ENCODE assay signal across 19 mouse cellular contexts in the genomic region with DNA sequence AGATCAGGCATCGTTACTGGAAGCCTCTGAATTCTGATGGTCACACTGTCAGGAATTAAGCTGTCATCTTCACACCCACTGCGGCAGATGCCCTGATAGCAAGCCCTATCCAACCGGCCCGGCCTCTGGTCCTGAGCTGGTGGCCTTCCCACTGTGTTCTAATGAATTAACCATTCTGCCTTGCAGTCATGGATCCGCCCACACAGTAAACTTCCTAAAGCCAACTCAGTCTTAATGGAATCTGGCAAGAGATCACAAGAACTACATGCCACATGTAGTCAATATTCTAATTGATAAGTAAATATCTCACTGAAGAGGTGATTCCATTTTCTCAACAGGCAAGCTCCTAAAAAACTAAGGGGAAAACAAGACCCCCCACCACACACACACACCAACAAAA.
DNase-seq lines count a peak whose midpoint lies in the region; ATAC-seq and TF ChIP-seq lines count a peak whose summit lies in the region.
"Had no signal": no experiment of that assay in that cellular context is flagged by ENCODE, and none has a peak within 500 bp of the region (broad histone marks: within the 10 kb centered on the region; RNA-seq: fewer than 3 reads in every experiment).

No protein-coding gene starts in this region.

- TF ChIP-seq EP300 in stomach, postnatal 0 days (optimal IDR thresholded peaks at IDR 0.05) = no peak

- no peak overlapping the region for H3K4me2 ChIP-seq in heart, embryonic 12.5 days
- H3K4me2 ChIP-seq in kidney, embryonic 15.5 days = no peak overlapping the region
- no peak overlapping the region for H3K4me2 ChIP-seq in stomach, postnatal 0 days (replicated peaks; ENCODE audit: low read depth)
- H3K4me2 ChIP-seq: embryonic facial prominence, embryonic 13.5 days; forebrain, embryonic 13.5 days; heart, embryonic 13.5 days; hindbrain, embryonic 14.5 days had no signal

- H3K4me3 ChIP-seq in heart, embryonic 12.5 days = no peak overlapping the region
- H3K4me3 ChIP-seq in kidney, embryonic 15.5 days (replicated peaks) = no peak overlapping the region
- H3K4me3 ChIP-seq in stomach, postnatal 0 days (ENCODE audit: low read depth, low read length) = no peak overlapping the region
- H3K4me3 ChIP-seq: embryonic facial prominence, embryonic 10.5 days; embryonic facial prominence, embryonic 13.5 days; erythroblast, embryonic 14.5 days; forebrain, embryonic 10.5 days; forebrain, embryonic 13.5 days; heart, embryonic 13.5 days had no signal

- peak; percentile 57 for DNase-seq in heart, adult 11 months
- peak; percentile 19 for DNase-seq in kidney, adult 9 months
- peak; percentile 8 for DNase-seq in urinary bladder, postnatal 14 days (ENCODE audit: low spot score)
- DNase-seq in urinary bladder, adult 18-20 months (ENCODE audit: low spot score in 2 of 2) = no peak
- peak; percentile 19 for DNase-seq in stomach, postnatal 0 days (ENCODE audit: low spot score)
- DNase-seq in cerebellum, postnatal 25 days = no peak

- ATAC-seq in heart, embryonic 12.5 days (ENCODE audit: insufficient number of reproducible peaks, low FRiP score) = no peak
- no peak for ATAC-seq in kidney, embryonic 15.5 days (replicated peaks; ENCODE audit: low FRiP score)
- ATAC-seq in stomach, postnatal 0 days (ENCODE audit: low FRiP score, low TSS enrichment) = no peak
- ATAC-seq: forebrain, embryonic 13.5 days; forebrain, embryonic 16.5 days had no signal

- H3K27ac ChIP-seq in heart, embryonic 12.5 days (ENCODE audit: poor library complexity, severe bottlenecking) = no peak overlapping the region
- no peak overlapping the region for H3K27ac ChIP-seq in kidney, embryonic 15.5 days
- H3K27ac ChIP-seq in stomach, postnatal 0 days (replicated peaks) = no peak overlapping the region
- H3K27ac ChIP-seq: embryonic facial prominence, embryonic 10.5 days; embryonic facial prominence, embryonic 13.5 days; forebrain, embryonic 10.5 days; forebrain, embryonic 13.5 days; heart, embryonic 13.5 days; hindbrain, embryonic 14.5 days; hindbrain, postnatal 0 days had no signal

- H3K27me3 ChIP-seq in heart, embryonic 12.5 days (replicated peaks) = no peaks in the 10 kb centered on the region
- no peaks in the 10 kb centered on the region for H3K27me3 ChIP-seq in kidney, embryonic 15.5 days
- no peaks in the 10 kb centered on the region for H3K27me3 ChIP-seq in stomach, postnatal 0 days (ENCODE audit: control insufficient read depth, insufficient read depth, low read length)
- H3K27me3 ChIP-seq: CH12.LX; embryonic facial prominence, embryonic 13.5 days; forebrain, embryonic 13.5 days; heart, embryonic 13.5 days had no signal

- H3K4me1 ChIP-seq in heart, embryonic 12.5 days (replicated peaks) = peaks cover 9% of the 10 kb centered on the region
- peaks cover 8% of the 10 kb centered on the region for H3K4me1 ChIP-seq in kidney, embryonic 15.5 days
- no peaks in the 10 kb centered on the region for H3K4me1 ChIP-seq in stomach, postnatal 0 days (replicated peaks; ENCODE audit: control insufficient read depth, insufficient read depth)

- no peaks in the 10 kb centered on the region for H3K9me3 ChIP-seq in heart, embryonic 12.5 days (replicated peaks)
- no peaks in the 10 kb centered on the region for H3K9me3 ChIP-seq in kidney, embryonic 15.5 days (replicated peaks)
- H3K9me3 ChIP-seq in stomach, postnatal 0 days (ENCODE audit: control insufficient read depth, low read length) = no peaks in the 10 kb centered on the region
- H3K9me3 ChIP-seq: embryonic facial prominence, embryonic 10.5 days; embryonic facial prominence, embryonic 13.5 days; forebrain, embryonic 10.5 days; forebrain, embryonic 13.5 days; G1E; heart, embryonic 13.5 days had no signal

- TF ChIP-seq CTCF in stomach, postnatal 0 days (IDR thresholded peaks at IDR 0.05; ENCODE audit: low read depth) = no peak

- no peaks in the 10 kb centered on the region for H3K36me3 ChIP-seq in heart, embryonic 12.5 days
- H3K36me3 ChIP-seq in kidney, embryonic 15.5 days = no peaks in the 10 kb centered on the region
- H3K36me3 ChIP-seq in stomach, postnatal 0 days (ENCODE audit: control insufficient read depth, insufficient read depth, low read length) = no peaks in the 10 kb centered on the region
- H3K36me3 ChIP-seq: embryonic facial prominence, embryonic 10.5 days; embryonic facial prominence, embryonic 13.5 days; forebrain, embryonic 10.5 days; G1E; heart, embryonic 13.5 days had no signal

- WGBS in heart, embryonic 12.5 days = 61% methylated on average over 5 of the region's 5 CpGs
- 42% methylated on average over 5 of the region's 5 CpGs for WGBS in kidney, embryonic 15.5 days
- 61% methylated on average over 5 of the region's 5 CpGs for WGBS in stomach, postnatal 0 days

- H3K9ac ChIP-seq in heart, embryonic 12.5 days = no peak overlapping the region
- no peak overlapping the region for H3K9ac ChIP-seq in kidney, embryonic 15.5 days
- no peak overlapping the region for H3K9ac ChIP-seq in stomach, postnatal 0 days (ENCODE audit: low read length)
- H3K9ac ChIP-seq: embryonic facial prominence, embryonic 13.5 days; forebrain, embryonic 13.5 days; heart, embryonic 13.5 days; hindbrain, embryonic 14.5 days had no signal

Comparison
In these comparisons a context has a peak if more than half of its experiments do, and no peak if none do; other contexts are left out.
1. DNase-seq: peak in heart, adult 11 months (single experiment), kidney, adult 9 months (single experiment), urinary bladder, postnatal 14 days (single experiment) and stomach, postnatal 0 days (single experiment); none in urinary bladder, adult 18-20 months (0 of 2) and cerebellum, postnatal 25 days (0 of 2).